Mouse (Mus musculus) cortical plate, adult 2 months (tissue): ENCODE results near the gene Pphln1.
A peak's percentile ranks its signal among the peaks of the same experiment; 100 is the strongest.

Source experiments
- CTCF ChIP-seq: fragments of 200-500 bp; IDR thresholded peaks from 2 replicates; pipeline ENCODE4 v1.5.1; 2011; ENCODE audit warnings: mild to moderate bottlenecking, control low read depth, low read length; ENCODE audit not compliant: insufficient read depth; ENCODE audit errors: extremely low read depth
- POLR2A ChIP-seq: fragments of 200-500 bp; IDR thresholded peaks from 2 replicates; pipeline ENCODE4 v1.6.1; 2011; ENCODE audit warnings: mild to moderate bottlenecking, low read length, control low read depth; ENCODE audit not compliant: insufficient read depth; ENCODE audit errors: extremely low read depth

- TF ChIP-seq CTCF (peak; percentile 96), POLR2A (no peak)
These were observed 40.5 kb downstream of the Pphln1 start for GRCm38 (mm10) chr15:93438663-93439062.
